Mouse (Mus musculus) C2C12 (cell line): Measurements from ENCODE around the gene Tnfrsf22.
"Not testable (repeated sequence)": the region's sequence is repeated elsewhere in the genome, so short reads cannot be mapped to it uniquely, and the experiment has no call there.

Experiments used
- CTCF ChIP-seq: IDR thresholded peaks from one replicate; pipeline ENCODE4 v1.5.1; 2011; ENCODE audit not compliant: control insufficient read depth, insufficient read depth, insufficient read length
- MAX ChIP-seq: IDR thresholded peaks from one replicate; pipeline ENCODE4 v1.6.1; 2011; ENCODE audit warnings: mild to moderate bottlenecking, control low read depth
- MYOD1 ChIP-seq: IDR thresholded peaks from one replicate; pipeline ENCODE4 v1.6.1; 2011; ENCODE audit warnings: low read depth; ENCODE audit not compliant: control insufficient read depth, insufficient read length
- MYOG ChIP-seq: IDR thresholded peaks from one replicate; pipeline ENCODE4 v1.6.1; 2011; ENCODE audit not compliant: control insufficient read depth, insufficient read length; ENCODE audit errors: extremely low read depth
- USF1 ChIP-seq: IDR thresholded peaks from one replicate; pipeline ENCODE4 v1.6.1; 2011; ENCODE audit warnings: low read depth, mild to moderate bottlenecking, control low read depth, moderate library complexity

DNA sequence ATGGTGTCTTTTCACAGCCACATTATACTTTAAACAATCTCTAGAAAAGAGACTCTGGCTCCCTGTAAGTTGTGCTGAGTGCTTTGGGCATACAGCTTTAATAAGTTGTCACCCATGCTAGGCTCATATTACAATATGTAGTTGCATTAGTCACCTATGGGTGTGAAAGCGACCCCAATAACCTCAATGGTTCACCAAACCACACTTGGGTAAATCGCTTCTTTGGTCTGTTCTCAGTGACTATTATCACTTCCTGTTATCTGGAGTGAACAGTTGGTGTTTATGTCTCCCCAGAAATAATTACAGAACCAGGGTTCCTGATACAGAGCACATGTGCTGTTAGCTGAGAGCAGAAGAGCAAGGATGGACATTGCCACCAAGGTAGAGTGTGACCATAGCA, 5.5 kb downstream of the Tnfrsf22 start:
- TF ChIP-seq MYOD1, CTCF, MAX, USF1, MYOG: not testable (repeated sequence)
